Mouse (Mus musculus) bone marrow, adult 2 months (tissue): ENCODE measurements around the gene Etnk2.

Experiments used
- CTCF ChIP-seq: fragments of 200-500 bp; IDR thresholded peaks from 2 replicates; pipeline ENCODE4 v1.5.1; 2011; ENCODE audit warnings: low read length, control low read depth; ENCODE audit not compliant: control insufficient read depth, insufficient read depth
- POLR2A ChIP-seq: fragments of 200-500 bp; IDR thresholded peaks from 2 replicates; pipeline ENCODE4 v1.6.1; 2011; ENCODE audit warnings: low read depth, mild to moderate bottlenecking, control low read depth, low read length, borderline replicate concordance; ENCODE audit not compliant: control insufficient read depth

- TF ChIP-seq CTCF = no peak
- TF ChIP-seq POLR2A = no peak
Observed at GRCm38 (mm10) chr1:133406614-133407013, 43.2 kb downstream of the Etnk2 start.
